In the genomic region with DNA sequence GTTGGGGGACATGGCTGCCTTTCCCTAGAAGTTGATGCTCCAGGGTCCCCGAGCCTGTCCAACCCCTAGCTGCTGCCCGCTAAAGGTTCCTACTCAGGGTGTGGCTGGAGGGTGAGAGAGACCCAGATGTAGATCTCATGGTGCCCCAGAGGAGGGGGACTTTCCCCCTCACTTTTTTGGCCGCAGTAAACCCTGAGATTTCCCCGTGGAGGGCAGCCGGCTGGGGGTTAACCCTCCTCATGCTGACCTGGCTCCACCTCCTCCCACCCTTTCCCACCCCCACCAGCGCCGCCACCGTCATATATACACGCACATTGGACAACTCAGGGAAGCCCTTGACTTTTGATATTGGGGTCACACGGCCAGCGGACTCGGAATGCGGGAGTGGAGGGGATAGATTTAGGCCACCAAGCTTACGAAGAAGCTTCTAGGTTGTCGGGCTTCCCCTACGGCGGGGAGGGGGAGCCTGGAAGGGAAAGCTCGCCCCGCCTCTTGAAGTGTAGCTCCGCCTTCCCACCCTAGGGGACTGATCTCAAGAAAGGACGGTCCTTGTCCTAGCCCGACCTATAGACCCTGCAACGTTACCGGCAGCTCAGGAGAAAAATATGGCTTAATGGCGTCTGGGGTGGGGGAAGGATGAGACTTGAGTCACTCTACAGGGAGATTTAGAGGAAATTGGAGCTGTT, we compare ENCODE assay signal across 1 mouse cellular context.
TF ChIP-seq lines count a peak whose summit lies in the region.

No protein-coding gene starts in this region.

TF ChIP-seq in CH12.LX, 34 proteins besides CTCF, POLR2A, EP300 and RAD21 (continued from another document):
- TF ChIP-seq MAZ (IDR thresholded peaks at IDR 0.05; ENCODE audit: low read depth, low read length) (peak; percentile 85), IRF4 (IDR thresholded peaks at IDR 0.05; ENCODE audit: low read depth, low read length) (peak; percentile 27; the same call in 1 of the 2 replicates), POLR2AphosphoS2 (IDR thresholded peaks at IDR 0.05; ENCODE audit: low read depth, low read length) (no peak), BHLHE40 (IDR thresholded peaks at IDR 0.05; ENCODE audit: low read depth, low read length) (peak; percentile 29; the same call in 1 of the 2 replicates), ELF1 (IDR thresholded peaks at IDR 0.05; ENCODE audit: low read depth, low read length) (0 out of 2 replicates have a peak, but pooled peaks have one; percentile 18), TCF12 (IDR thresholded peaks at IDR 0.05; ENCODE audit: low read depth, low read length) (peak; percentile 56), SIN3A (IDR thresholded peaks at IDR 0.05; ENCODE audit: low read length) (peak; percentile 40; the same call in 1 of the 2 replicates), MEF2A (IDR thresholded peaks at IDR 0.05; ENCODE audit: borderline replicate concordance, low read depth, low read length) (peak; percentile 24), ZMIZ1 (IDR thresholded peaks at IDR 0.05; ENCODE audit: low read depth, low read length) (0 out of 2 replicates have a peak, but pooled peaks have one; percentile 31), HCFC1 (IDR thresholded peaks at IDR 0.05; ENCODE audit: low read depth, low read length) (no peak)
TF ChIP-seq in CH12.LX: peak in this region for 10.
